Mouse (Mus musculus) lung, adult 2 months (tissue): ENCODE results near the gene Tppp. TPM values are rescaled to one million over a fixed set of nuclear protein-coding genes. Genes with fewer than 3 reads are reported as not detected.
"Not testable (repeated sequence)": the region's sequence is repeated elsewhere in the genome, so short reads cannot be mapped to it uniquely, and the experiment has no call there.

ENCODE experiments used
- DNase-seq: peaks from one replicate; pipeline ENCODE4 v3.0.0; 2022
- H3K4me1 ChIP-seq: fragments of 200-500 bp; 2 replicates; pipeline ENCODE4 v1.6.1; 2011; ENCODE audit warnings: low read length; ENCODE audit not compliant: control insufficient read depth, insufficient read depth
- H3K4me3 ChIP-seq: fragments of 200-500 bp; replicated peaks from 2 replicates; pipeline ENCODE3; 2011; ENCODE audit warnings: low read depth, mild to moderate bottlenecking, control low read depth, low read length; ENCODE audit errors: extremely low read depth
- CTCF ChIP-seq: fragments of 200-500 bp; IDR thresholded peaks from 2 replicates; pipeline ENCODE4 v1.5.1; 2011; ENCODE audit warnings: mild to moderate bottlenecking, low read length, control low read depth; ENCODE audit not compliant: insufficient read depth
- POLR2A ChIP-seq: fragments of 200-500 bp; IDR thresholded peaks from 2 replicates; pipeline ENCODE4 v1.6.1; 2011; ENCODE audit warnings: low read depth, mild to moderate bottlenecking, control low read depth, low read length, borderline replicate concordance; ENCODE audit errors: extremely low read depth
- WGBS: fragments of 180-500 bp; shearing (Covaris S2); methylation state at CpG from one replicate; pipeline ENCODE4 v1.1.7; 2018; 5-methylcytosine and 5-hydroxymethylcytosine counted together
- polyA plus RNA-seq: library from polyadenylated mRNA; depleted of rRNA; stranded (reverse); fragments of >200 nt; gene quantifications from 2 replicates; pipeline ENCODE4 v1.2.3, GENCODE M21; 2012; rRNA removed

The Tppp gene
- polyA plus RNA-seq, 1 experiment = 13.2 TPM

- WGBS = 86% methylated on average over 3 of the region's 3 CpGs
- Histone ChIP-seq H3K4me1 (no peaks in the 10 kb centered on the region), H3K4me3 (no peak overlapping the region)
- DNase-seq = no peak
- TF ChIP-seq POLR2A = no peak
- TF ChIP-seq CTCF = no peak
Measured at GRCm38 (mm10) chr13:74039926-74040325, 30.7 kb downstream of the Tppp start.

GRCm38 (mm10) chr13:74056194-74056593, 47.0 kb downstream of the Tppp start:
- H3K4me1 ChIP-seq = no peaks in the 10 kb centered on the region
- 80% methylated on average over 1 of the region's 1 CpGs for WGBS
- H3K4me3 ChIP-seq = no peak overlapping the region
- no peak for TF ChIP-seq POLR2A
- DNase-seq = no peak

GRCm38 (mm10) chr13:74058081-74058480, 48.9 kb downstream of the Tppp start:
- TF ChIP-seq POLR2A (no peak), CTCF (no peak)
- 93% methylated on average over 9 of the region's 9 CpGs for WGBS
- Histone ChIP-seq H3K4me1 (no peaks in the 10 kb centered on the region), H3K4me3 (no peak overlapping the region)
- no peak for DNase-seq

- DNase-seq = peak; percentile 90
- TF ChIP-seq POLR2A = peak; percentile 16; the same call in 1 of the 2 replicates
- no peak for TF ChIP-seq CTCF
- Histone ChIP-seq H3K4me3 (peak within 1 kb of the TSS; percentile 99), H3K4me1 (no peaks in the 10 kb centered on the region)
- 2% methylated on average over 48 of the region's 48 CpGs for WGBS
Measured at GRCm38 (mm10) chr13:74061613-74062377, 52.6 kb downstream of the Tppp start, which contains the start of gene Cep72. TSS of gene Cep72 (minus strand) at chr13:74062299.

DNA sequence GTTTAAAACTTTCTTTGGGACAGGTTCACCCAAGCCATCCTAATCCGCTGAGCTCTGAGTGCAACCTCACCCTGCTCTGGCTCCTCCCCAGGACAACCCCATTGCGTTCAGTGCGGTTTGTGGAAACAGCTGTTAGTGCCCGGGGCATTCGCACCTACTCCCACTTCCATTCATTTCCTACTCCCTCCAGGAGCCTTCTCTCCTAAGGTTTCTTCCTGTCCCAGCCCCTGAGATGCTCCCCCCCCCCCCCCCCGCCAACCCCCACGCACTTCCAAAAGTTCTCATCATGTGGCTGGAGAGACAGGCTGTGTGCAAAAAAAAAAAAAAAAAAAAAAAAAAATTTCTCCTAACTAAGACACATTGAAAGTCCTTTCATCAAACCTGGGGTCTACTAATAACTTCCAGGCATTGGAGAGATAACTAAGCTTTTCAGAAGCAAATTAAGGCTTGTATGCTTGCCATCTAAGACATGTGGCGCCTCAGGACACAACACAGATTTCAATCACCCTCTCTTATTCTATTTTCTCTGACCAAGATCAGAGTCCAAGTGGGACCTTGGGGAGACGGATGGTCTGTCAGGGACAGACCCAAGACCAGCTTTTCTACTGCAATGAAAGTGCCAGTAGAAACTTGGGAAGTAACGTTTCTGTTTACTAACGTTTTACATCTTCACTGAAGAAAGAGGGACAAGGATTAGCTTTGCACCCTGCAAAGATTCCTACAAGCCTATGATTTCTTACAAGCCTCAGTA, 53.3 kb downstream of the Tppp start:
- DNase-seq = no peak
- 24% methylated on average over 11 of the region's 11 CpGs for WGBS
- H3K4me1 ChIP-seq = no peaks in the 10 kb centered on the region
- TF ChIP-seq POLR2A (no peak), CTCF (no peak)
- peak overlapping the region; percentile 66 for H3K4me3 ChIP-seq

GRCm38 (mm10) chr13:74063340-74064050, 54.3 kb downstream of the Tppp start:
- no peak for DNase-seq
- TF ChIP-seq CTCF (no peak), POLR2A (no peak)
- no peaks in the 10 kb centered on the region for H3K4me1 ChIP-seq
- H3K4me3 ChIP-seq = no peak overlapping the region
- WGBS = 78% methylated on average over 1 of the region's 1 CpGs

DNA sequence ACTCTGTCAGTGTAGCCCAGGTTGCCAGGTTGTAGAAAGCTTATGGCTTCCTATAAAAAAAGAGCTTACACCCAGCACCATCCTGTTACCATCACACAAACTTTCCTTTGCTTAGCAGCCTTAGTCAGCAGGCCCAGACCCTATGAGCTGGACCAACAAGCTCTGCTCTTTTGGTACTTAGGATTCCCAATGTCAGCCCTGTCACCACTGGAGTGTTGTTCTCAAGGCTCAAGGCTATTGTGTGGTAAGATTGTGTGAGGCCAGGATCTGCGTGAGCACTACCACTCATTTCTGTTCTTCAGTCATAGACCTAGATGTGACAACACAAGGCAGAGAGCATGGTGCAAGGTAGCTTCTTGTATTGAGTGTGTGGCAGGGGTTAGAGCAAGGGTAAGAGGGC, 57.4 kb downstream of the Tppp start:
- H3K4me3 ChIP-seq = no peak overlapping the region
- DNase-seq = no peak
- 91% methylated on average over 1 of the region's 1 CpGs for WGBS
- TF ChIP-seq POLR2A = no peak
- no peak for TF ChIP-seq CTCF
- no peaks in the 10 kb centered on the region for H3K4me1 ChIP-seq

DNA sequence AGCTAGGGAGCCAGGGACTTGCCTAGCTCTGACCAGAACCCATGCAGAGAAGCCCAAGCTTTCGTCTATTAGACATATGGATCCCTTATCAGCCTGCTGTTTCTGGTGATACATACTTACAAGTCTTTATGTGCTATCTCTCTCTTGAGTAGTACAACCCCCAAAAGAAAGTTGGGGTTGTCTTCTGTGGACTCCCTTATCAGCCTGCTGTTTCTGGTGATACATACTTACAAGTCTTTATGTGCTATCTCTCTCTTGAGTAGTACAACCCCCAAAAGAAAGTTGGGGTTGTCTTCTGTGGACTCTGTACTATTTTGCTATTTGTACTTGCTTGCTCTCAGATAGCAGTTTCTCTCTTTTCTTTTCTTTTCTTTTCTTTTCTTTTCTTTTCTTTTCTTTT, 62.0 kb downstream of the Tppp start:
- not testable (repeated sequence) for H3K4me3 ChIP-seq, DNase-seq, H3K4me1 ChIP-seq
- 70% methylated on average over 1 of the region's 1 CpGs for WGBS

GRCm38 (mm10) chr13:74071714-74072113, 62.5 kb downstream of the Tppp start:
- no peak for DNase-seq
- TF ChIP-seq CTCF (no peak), POLR2A (no peak)
- Histone ChIP-seq H3K4me1 (no peaks in the 10 kb centered on the region), H3K4me3 (no peak overlapping the region)
- 57% methylated on average over 3 of the region's 3 CpGs for WGBS

DNA sequence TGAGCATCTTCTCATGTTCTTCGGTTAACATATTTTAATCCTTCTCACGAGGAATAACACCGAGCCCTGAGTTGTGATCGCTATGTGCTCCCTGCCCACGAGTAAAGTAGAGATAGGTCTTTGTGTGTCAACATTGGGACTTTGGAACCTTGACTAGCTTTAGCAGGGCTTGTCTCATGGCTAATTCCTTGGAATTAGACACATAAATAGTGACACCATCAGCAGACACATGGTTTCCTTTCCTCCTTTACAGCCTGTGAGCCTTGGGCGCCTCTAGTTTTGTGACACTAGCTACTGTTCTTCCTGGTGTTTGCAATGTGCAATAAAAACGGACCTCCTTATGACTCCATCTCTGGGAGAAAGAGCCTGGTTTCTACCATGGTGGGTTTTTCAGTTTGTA, 64.2 kb downstream of the Tppp start:
- no peak for DNase-seq
- TF ChIP-seq CTCF (no peak), POLR2A (no peak)

More for the DNA sequence above, 64.2 kb downstream of the Tppp start:
- Histone ChIP-seq H3K4me1 (no peaks in the 10 kb centered on the region), H3K4me3 (no peak overlapping the region)
- WGBS = 79% methylated on average over 7 of the region's 7 CpGs

Other genes starting within 250 kb of the Tppp start
- gene Nkd2, start 161.8 kb upstream of the Tppp start, polyA plus RNA-seq = 12.1 and 14.2 TPM in 2 replicates
- 0.26 and 0.34 TPM in 2 replicates for gene Trip13, start 71.6 kb upstream of the Tppp start, polyA plus RNA-seq
- 24.3 and 36.3 TPM in 2 replicates for gene Brd9, start 71.6 kb upstream of the Tppp start, polyA plus RNA-seq
- gene Zdhhc11, start 45.6 kb upstream of the Tppp start, polyA plus RNA-seq = not detected in 2 replicates
- gene Cep72, start 52.9 kb downstream of the Tppp start, polyA plus RNA-seq = 1.2 and 1.3 TPM in 2 replicates
- gene Slc9a3, start 112.0 kb downstream of the Tppp start, polyA plus RNA-seq = 0.34 and 0.96 TPM in 2 replicates
- gene Exoc3, start 199.3 kb downstream of the Tppp start, polyA plus RNA-seq = 22.5 and 30.2 TPM in 2 replicates